Mouse (Mus musculus) layer of hippocampus, adult 11-12 months (tissue): ENCODE data around the gene Cbx5.
"Not testable (repeated sequence)": the region's sequence is repeated elsewhere in the genome, so short reads cannot be mapped to it uniquely, and the experiment has no call there.

Experiments used
- DNase-seq: peaks from one replicate; pipeline ENCODE4 v3.0.0; 2022; ENCODE audit warnings: low spot score

Cbx5 gene

GRCm38 (mm10) chr15:103239685-103240159 is at the start of gene Cbx5:
TSS of gene Cbx5 (minus strand) at chr15:103239816.
- peak; percentile 98 for DNase-seq

GRCm38 (mm10) chr15:103285778-103286417 is 46.3 kb upstream of the Cbx5 start:
- no peak for DNase-seq

DNA sequence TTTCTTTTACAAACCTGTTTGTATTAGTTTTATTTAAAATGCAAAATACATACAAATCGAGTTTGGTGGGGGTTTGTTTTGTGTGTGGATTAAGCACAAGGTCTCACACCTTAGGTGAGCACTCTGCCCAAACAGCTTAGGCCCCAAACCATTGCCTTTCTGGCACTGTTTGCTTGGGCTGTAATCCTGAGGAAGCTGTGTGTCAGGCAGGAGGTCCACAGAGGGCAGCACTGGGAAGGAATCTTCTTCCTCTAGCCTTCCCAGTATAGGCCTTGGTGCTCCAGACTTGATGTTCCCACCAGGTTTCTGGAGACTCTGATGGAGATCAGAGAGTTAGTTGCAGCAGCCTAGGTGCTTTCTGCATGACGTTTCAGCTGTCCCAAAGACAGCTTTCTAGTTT is 45.0 kb upstream of the Cbx5 start:
- no peak for DNase-seq

GRCm38 (mm10) chr15:103284066-103284465 is 44.5 kb upstream of the Cbx5 start:
- no peak for DNase-seq

GRCm38 (mm10) chr15:103281465-103282205 is 42.0 kb upstream of the Cbx5 start:
- no peak for DNase-seq

DNA sequence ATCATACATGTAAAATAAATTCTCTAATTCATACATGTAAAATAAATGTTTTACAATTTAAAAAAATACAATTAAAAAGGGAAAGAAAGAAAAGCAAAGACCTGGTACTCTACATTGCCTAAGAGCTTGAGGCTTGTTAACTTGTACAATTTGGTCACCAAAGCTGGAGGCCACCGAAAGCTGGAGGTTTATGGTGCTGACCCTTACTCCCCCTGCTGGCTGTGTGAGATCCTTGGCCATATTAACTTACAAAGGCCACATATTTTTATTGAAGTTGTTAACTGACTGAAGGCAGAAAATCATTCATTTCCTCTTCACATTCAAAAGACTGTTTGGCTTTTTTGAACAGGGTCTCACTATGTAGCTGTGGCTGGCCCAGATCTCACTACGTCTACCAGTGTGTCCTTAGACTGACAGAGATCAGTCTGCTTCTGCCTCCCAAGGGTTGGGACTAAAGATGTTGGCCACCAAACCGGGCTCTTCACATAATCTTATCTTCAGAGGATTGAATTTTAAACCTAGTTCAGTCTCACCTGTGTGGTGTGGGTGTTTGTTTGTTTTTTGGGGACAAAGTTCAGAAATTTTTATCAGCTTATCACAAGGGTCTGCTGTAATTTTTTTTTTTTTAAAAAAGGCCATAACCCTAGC is 41.3 kb upstream of the Cbx5 start:
- DNase-seq, result no peak

DNA sequence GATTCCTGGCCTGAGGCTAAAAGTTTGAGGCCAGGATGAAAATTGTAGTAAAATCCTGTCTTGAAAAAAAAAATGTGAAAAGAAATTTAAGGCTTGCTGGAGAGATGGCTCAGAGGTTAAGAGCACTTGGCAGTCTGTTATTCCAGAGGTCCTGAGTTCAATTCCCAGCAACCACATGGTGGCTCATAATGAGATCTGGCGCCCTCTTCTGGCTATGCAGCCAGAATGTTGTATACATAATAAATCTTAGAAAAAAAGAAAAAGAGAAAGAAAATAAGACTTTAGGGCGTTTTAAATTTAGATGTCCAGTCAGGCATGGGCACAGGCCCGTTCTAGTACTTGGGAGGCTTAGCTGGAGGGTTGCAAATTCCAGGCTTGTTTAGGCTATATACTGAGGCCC is 40.1 kb upstream of the Cbx5 start:
- no peak for DNase-seq

- DNase-seq, result no peak
These were observed 38.3 kb upstream of the Cbx5 start for GRCm38 (mm10) chr15:103277949-103278348.

DNA sequence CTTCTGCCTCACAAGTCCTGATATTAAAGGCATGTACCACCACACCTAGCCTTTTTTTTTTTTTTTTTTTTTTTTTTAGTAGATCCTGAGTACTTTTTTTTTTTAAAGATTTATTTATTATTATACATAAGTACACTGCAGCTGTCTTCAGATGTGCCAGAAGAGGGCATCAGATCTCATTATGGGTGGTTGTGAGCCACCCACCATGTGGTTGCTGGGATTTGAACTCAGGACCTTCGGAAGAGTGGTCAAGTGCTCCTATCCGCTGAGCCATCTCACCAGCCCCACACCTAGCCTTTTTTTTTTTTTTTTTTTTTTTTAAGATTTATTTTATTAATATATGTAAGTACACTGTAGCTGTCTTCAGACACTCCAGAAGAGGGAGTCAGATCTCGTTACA is 36.3 kb upstream of the Cbx5 start:
- DNase-seq, result not testable (repeated sequence)

GRCm38 (mm10) chr15:103272419-103273279 is 33.0 kb upstream of the Cbx5 start, which contains the start of gene Copz1:
TSS of gene Copz1 (plus strand) at chr15:103272714.
- peak; percentile 98 for DNase-seq

DNA sequence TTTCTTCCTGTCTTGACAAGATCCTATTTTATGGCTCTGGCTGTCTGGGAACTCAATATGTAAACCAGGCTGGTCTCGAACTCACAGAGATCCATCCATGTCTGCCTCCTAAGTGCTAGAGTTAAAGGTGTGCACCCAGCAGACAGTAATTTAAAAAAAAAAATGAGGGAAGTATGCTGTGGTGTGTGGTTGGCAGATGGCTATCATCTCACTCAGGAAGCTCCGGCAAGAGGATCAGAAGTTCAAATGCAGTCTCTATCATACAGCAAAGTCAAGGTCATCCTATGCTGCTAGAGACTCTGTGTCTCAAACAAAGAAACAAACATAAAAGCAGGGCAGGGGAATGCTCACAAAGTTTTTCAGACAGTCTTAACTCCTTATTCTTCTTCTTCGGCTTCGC is 29.3 kb upstream of the Cbx5 start:
- DNase-seq, result no peak

- DNase-seq, result no peak
These were observed 25.2 kb upstream of the Cbx5 start for GRCm38 (mm10) chr15:103264794-103265193.

GRCm38 (mm10) chr15:103259989-103260388 is 20.4 kb upstream of the Cbx5 start:
- no peak for DNase-seq

DNA sequence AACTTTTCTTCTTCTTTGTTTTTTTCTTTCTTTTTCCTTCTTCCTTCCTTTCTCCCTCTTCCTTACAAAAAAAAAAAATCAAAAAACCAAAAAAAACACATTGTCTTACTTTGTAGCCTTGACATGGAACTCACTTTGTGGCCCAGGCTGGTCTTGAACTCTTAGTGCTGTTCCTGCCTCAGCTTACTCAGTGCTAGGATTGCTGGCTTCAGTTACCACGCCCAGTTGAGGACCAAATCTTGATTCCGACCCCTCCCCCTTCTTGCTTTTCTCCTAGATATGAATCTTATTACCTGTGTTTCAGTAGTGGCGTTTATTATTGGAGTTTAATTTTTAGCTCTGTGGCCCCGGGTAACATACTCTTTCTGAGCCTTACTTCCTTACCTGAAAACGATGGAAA is 19.5 kb upstream of the Cbx5 start:
- no peak for DNase-seq

- peak; percentile 50 for DNase-seq
These were observed 18.4 kb upstream of the Cbx5 start, which contains the start of gene Nfe2 for GRCm38 (mm10) chr15:103257790-103258728. TSS of gene Nfe2 (minus strand) at chr15:103258403.

DNA sequence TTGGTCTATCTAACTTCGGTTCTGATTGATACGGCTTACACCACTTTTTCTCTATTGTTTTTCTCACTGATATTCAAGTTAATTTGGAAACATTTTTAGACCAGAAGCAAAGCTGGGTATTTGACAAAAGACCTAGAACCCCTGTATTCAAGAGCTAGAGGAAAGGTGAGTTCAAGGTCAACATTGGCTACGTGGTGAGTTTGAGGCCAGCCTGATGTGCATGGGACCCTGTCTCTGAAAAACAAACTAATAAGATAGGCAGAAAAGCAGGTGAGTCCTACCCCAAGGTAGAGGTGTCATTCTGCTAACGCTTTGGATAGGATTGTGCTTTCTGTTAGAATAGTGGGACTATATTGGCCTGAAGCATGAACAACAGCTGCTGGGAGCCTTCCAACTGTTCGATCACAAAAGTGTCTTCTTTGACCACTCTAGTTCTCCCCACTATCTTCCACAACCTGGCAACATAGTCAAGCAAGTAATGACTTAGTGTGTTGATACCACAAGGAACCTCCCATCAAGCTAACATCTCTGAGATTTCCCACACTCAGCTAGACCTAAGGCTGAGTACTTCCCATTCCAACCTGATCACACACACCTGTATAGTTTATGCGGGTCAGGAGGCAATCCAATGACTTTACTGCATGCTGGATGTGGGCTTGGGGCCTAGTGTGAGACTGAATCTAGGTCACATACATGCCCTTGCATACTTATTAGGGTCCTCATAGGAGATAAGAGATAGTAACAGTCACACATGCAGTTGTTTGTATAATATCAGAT is 16.8 kb upstream of the Cbx5 start:
- DNase-seq, result no peak

GRCm38 (mm10) chr15:103255169-103255568 is 15.6 kb upstream of the Cbx5 start:
- DNase-seq, result no peak

DNA sequence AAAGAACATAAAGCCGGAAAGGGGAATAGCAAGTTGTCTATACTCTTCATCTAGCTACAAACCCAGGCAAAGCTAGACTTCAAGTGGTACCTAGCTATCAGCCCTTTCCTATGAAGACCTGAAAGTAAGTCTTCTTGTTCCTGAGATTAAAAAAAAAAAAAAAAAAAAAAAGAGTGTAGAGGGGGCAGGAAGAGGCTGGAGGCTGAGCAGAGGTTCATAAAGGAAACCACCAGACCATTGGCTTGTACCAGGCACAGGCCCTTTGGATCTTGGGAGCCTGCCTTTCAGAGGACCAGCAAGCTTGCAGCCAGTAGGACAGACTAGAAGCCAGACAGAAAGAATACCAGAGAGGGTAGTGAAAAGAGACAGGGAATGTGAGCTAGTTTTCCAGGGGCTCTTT is 13.7 kb upstream of the Cbx5 start:
- no peak for DNase-seq

- DNase-seq, result no peak
These were observed 13.0 kb upstream of the Cbx5 start for GRCm38 (mm10) chr15:103252660-103253059.

- no peak for DNase-seq
These were observed 12.0 kb upstream of the Cbx5 start for GRCm38 (mm10) chr15:103251595-103251994.
